Mouse (Mus musculus): ENCODE measurements around the gene Ccdc155.

DNA sequence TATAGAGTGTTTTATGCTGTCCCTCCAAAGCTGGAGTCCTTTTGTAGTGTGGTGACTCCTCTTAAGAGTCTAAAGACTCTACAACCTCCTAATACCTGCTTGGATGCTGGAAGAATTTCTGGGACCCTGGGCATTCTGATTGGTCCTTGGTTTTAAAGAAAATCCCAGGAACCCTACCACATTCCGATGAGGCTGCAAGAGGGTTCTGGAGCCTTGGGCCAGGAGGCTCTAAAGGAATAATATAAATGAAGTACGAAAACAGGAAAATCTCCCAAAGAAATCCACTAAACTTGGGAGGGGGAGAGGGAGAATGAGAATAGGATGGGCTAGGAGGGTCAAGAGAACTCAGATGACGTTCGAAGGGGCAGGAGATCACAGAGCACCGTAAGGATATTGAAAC lies 51.1 kb downstream of the Ccdc155 start:
- TF ChIP-seq POLR2A (IDR thresholded peaks at IDR 0.05; ENCODE audit: extremely low read depth, insufficient read depth, low read length) (no peak), CTCF (IDR thresholded peaks at IDR 0.05; ENCODE audit: low read depth, low read length) (no peak)
